In genomic region chr1:187974396-187974795, GRCm38 (mm10) we compare ENCODE assay signal across 8 mouse cellular contexts.
A peak's percentile ranks its signal among the peaks of the same experiment; 100 is the strongest.
DNase-seq lines count a peak whose midpoint lies in the region; ATAC-seq and TF ChIP-seq lines count a peak whose summit lies in the region.

No protein-coding gene starts in this region.

- no peak for TF ChIP-seq POLR2A in liver, adult 2 months (IDR thresholded peaks at IDR 0.05; ENCODE audit: extremely low read depth, insufficient read depth, low read length)

- no peaks in the 10 kb centered on the region for H3K4me1 ChIP-seq in liver, adult 2 months (ENCODE audit: control insufficient read depth, insufficient read depth, low read length)
- H3K4me1 ChIP-seq in liver, embryonic 12.5 days = no peaks in the 10 kb centered on the region
- H3K4me1 ChIP-seq in heart, embryonic 15.5 days (replicated peaks) = peaks cover 16% of the 10 kb centered on the region
- no peaks in the 10 kb centered on the region for H3K4me1 ChIP-seq in lung, embryonic 14.5 days (ENCODE audit: insufficient read depth)

- no peaks in the 10 kb centered on the region for H3K9me3 ChIP-seq in liver, embryonic 12.5 days (replicated peaks)
- no peaks in the 10 kb centered on the region for H3K9me3 ChIP-seq in heart, embryonic 15.5 days (replicated peaks)
- no peaks in the 10 kb centered on the region for H3K9me3 ChIP-seq in lung, embryonic 14.5 days (ENCODE audit: low read depth, low read length)

- no peaks in the 10 kb centered on the region for H3K36me3 ChIP-seq in liver, adult 2 months (ENCODE audit: control insufficient read depth, insufficient read depth, low read length)
- H3K36me3 ChIP-seq in liver, embryonic 12.5 days = no peaks in the 10 kb centered on the region
- H3K36me3 ChIP-seq in heart, embryonic 15.5 days = no peaks in the 10 kb centered on the region
- no peaks in the 10 kb centered on the region for H3K36me3 ChIP-seq in lung, embryonic 14.5 days (ENCODE audit: insufficient read depth)

- TF ChIP-seq CTCF in liver, adult 2 months (IDR thresholded peaks at IDR 0.05; ENCODE audit: low read depth, low read length) = peak; percentile 21; the same call in 1 of the 2 replicates
- TF ChIP-seq CTCF in lung, embryonic 14.5 days (IDR thresholded peaks at IDR 0.05; ENCODE audit: low read depth) = peak; percentile 83

- H3K4me3 ChIP-seq in liver, adult 2 months (ENCODE audit: insufficient read depth, low read depth, low read length) = no peak overlapping the region
- no peak overlapping the region for H3K4me3 ChIP-seq in liver, embryonic 12.5 days
- H3K4me3 ChIP-seq in heart, embryonic 15.5 days = no peak overlapping the region
- H3K4me3 ChIP-seq in lung, embryonic 14.5 days (ENCODE audit: low read depth, low read length) = no peak overlapping the region

- no peak overlapping the region for H3K9ac ChIP-seq in liver, adult 2 months (ENCODE audit: low read depth, low read length)
- no peak overlapping the region for H3K9ac ChIP-seq in liver, embryonic 12.5 days
- no peak overlapping the region for H3K9ac ChIP-seq in heart, embryonic 15.5 days
- H3K9ac ChIP-seq in lung, embryonic 14.5 days = no peak overlapping the region

- no peaks in the 10 kb centered on the region for H3K79me2 ChIP-seq in liver, adult 2 months (ENCODE audit: control insufficient read depth, insufficient read depth, low read length)

- ATAC-seq in liver, embryonic 12.5 days = no peak
- ATAC-seq in heart, embryonic 15.5 days (replicated peaks; ENCODE audit: insufficient number of reproducible peaks, insufficient read depth, low FRiP score, low read depth) = peak; percentile 43; the same call in 1 of the 2 replicates
- ATAC-seq in lung, embryonic 14.5 days (ENCODE audit: insufficient read depth) = peak; percentile 85
- ATAC-seq in inflammation-experienced regulatory T-cells, adult 6 months = no peak

- no peak overlapping the region for H3K27ac ChIP-seq in liver, adult 2 months (replicated peaks; ENCODE audit: insufficient read depth, low read depth, low read length)
- H3K27ac ChIP-seq in liver, embryonic 12.5 days = no peak overlapping the region
- peak overlapping the region; percentile 50; the same call in 1 of the 2 replicates for H3K27ac ChIP-seq in heart, embryonic 15.5 days
- H3K27ac ChIP-seq in lung, embryonic 14.5 days (ENCODE audit: low read depth) = no peak overlapping the region

- DNase-seq in liver, adult 2 months (ENCODE audit: extremely low read depth, low read depth, low spot score) = no peak
- DNase-seq in fibroblast of lung, adult 2 months (ENCODE audit: low read depth) = peak; percentile 21
- peak; percentile 55 for DNase-seq in kidney, postnatal 14 days
- peak; percentile 89 for DNase-seq in lung, embryonic 14.5 days
- peak; percentile 81 for DNase-seq in retina, embryonic 14.5 days (ENCODE audit: low spot score)

- no peak overlapping the region for H3K4me2 ChIP-seq in liver, embryonic 12.5 days
- H3K4me2 ChIP-seq in heart, embryonic 15.5 days = no peak overlapping the region
- H3K4me2 ChIP-seq in lung, embryonic 14.5 days = no peak overlapping the region

- 41% methylated on average over 9 of the region's 9 CpGs for WGBS in liver, adult 2 months
- WGBS in liver, embryonic 12.5 days (ENCODE audit: insufficient replicate concordance) = 23% methylated on average over 9 of the region's 9 CpGs
- 10% methylated on average over 9 of the region's 9 CpGs for WGBS in heart, embryonic 15.5 days
- WGBS in lung, embryonic 14.5 days = 9% methylated on average over 9 of the region's 9 CpGs

- H3K27me3 ChIP-seq in liver, adult 2 months (ENCODE audit: control insufficient read depth, insufficient read depth, low read length) = peaks cover 4% of the 10 kb centered on the region; the same call in 1 of the 2 replicates
- H3K27me3 ChIP-seq in liver, embryonic 12.5 days (replicated peaks) = no peaks in the 10 kb centered on the region
- H3K27me3 ChIP-seq in heart, embryonic 15.5 days = no peaks in the 10 kb centered on the region
- no peaks in the 10 kb centered on the region for H3K27me3 ChIP-seq in lung, embryonic 14.5 days (ENCODE audit: insufficient read depth, low read length)

Comparison
In these comparisons a context has a peak if more than half of its experiments do, and no peak if none do; other contexts are left out.
1. ATAC-seq: peak in heart, embryonic 15.5 days (single experiment) and lung, embryonic 14.5 days (single experiment); none in liver, embryonic 12.5 days (single experiment) and inflammation-experienced regulatory T-cells, adult 6 months (single experiment).